Mouse (Mus musculus) E14TG2a.4 (cell line): ENCODE measurements around the gene Dusp11.

ENCODE experiments used
- CTCF ChIP-seq: conservative IDR thresholded peaks from 2 replicates; pipeline ENCODE4 v1.5.1; 2014; ENCODE audit warnings: low read length
- NANOG ChIP-seq: IDR thresholded peaks from 2 replicates; pipeline ENCODE4 v1.6.1; 2014; ENCODE audit warnings: borderline replicate concordance, low read length, mixed read lengths
- POU5F1 ChIP-seq: IDR thresholded peaks from 2 replicates; pipeline ENCODE4 v1.6.1; 2014; ENCODE audit warnings: low read length, borderline replicate concordance

DNA sequence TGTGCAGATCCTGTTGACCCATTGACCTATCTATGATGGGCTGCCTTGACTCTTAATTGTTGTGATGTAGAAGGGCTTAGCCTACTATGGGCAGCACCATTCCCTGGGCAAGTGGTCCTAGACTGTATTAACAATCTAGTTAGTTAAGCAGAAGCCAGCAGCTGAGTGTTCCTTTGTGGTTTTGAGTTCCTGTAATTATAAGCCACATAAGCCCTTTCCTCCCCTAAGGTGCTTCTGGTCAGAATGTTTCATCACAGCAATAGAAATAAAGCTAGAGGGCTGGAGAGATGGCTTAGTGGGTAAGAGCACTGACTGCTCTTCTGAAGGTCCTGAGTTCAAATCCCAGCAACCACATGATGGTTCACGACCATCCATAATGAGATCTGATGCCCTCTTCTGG is 37.8 kb downstream of the Dusp11 start:
- TF ChIP-seq CTCF (no peak), POU5F1 (no peak), NANOG (no peak)
